Mouse (Mus musculus) MEL-GATA-1-ER (cell line): ENCODE data around the gene Cbr2.

ENCODE experiments used
- DNase-seq: peaks from one replicate; pipeline ENCODE4 v3.0.0-alpha.2; 2012; ENCODE audit warnings: low read depth; ENCODE audit errors: extremely low read depth

Cbr2 gene

GRCm38 (mm10) chr11:120731395-120731794 is 519 bp downstream of the Cbr2 start:
- no peak for DNase-seq

GRCm38 (mm10) chr11:120730331-120730870 is 1.5 kb downstream of the Cbr2 start:
- DNase-seq: no peak

- peak; percentile 53 for DNase-seq
Measured at GRCm38 (mm10) chr11:120729432-120730050, 2.4 kb downstream of the Cbr2 start.

DNA sequence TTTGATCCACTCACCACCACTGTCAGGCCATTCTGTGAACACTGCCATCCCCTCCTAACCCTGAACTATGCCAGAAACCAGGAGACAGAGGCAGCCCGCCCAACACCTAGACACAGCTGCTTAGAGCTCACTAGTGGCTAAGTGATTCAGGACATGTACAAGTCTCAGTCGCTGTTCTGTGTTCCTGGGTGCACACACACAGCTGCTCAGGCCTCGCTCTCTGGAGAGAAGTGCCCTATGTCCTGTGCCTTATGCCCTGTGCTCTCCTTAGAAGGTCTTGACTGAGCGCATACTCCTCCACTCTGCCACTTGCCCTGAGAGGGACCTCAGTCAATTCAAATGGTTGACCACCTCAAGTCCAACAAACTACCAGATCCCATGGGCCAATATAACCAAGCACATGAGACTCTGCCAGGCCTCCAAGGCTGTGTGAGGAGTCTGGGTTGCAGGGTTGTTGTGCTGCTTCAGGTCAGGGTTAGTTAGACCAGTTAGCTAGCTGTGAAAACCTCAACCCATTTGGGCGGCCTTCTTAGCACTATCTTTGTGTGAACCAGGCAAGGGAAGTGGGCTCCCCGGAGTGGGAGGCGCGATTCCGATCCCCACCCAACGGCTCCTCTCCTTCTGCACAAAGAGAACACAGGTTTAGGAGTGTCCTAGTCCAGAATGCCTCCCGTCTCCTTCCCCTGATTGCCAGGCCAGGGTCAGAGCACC is 3.2 kb downstream of the Cbr2 start:
- no peak for DNase-seq

- no peak for DNase-seq
Measured at GRCm38 (mm10) chr11:120727564-120727963, 4.3 kb downstream of the Cbr2 start.

DNA sequence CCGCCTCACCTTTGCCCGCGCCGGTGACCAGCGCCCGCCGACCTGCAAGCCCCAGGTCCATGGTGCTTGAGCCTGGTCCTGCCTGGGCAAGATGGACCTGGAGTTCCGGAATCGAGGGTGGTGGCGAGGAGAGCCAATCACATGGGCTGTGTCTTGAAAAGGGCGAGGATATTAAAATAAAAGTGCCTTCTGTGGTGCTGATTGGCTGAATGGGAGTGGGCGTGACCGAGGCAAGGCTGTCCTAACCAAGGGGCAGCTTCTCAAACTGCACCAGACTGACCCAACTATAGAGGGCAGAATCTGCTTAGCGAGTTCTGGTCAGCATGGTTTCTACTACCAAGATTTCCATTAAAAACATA is 4.8 kb downstream of the Cbr2 start, which contains the start of gene Dcxr:
TSS of gene Dcxr (minus strand) at position 113 of the 359 bp plus-strand sequence.
- peak; percentile 83 for DNase-seq

- no peak for DNase-seq
Measured at GRCm38 (mm10) chr11:120726243-120727168, 5.4 kb downstream of the Cbr2 start.

DNA sequence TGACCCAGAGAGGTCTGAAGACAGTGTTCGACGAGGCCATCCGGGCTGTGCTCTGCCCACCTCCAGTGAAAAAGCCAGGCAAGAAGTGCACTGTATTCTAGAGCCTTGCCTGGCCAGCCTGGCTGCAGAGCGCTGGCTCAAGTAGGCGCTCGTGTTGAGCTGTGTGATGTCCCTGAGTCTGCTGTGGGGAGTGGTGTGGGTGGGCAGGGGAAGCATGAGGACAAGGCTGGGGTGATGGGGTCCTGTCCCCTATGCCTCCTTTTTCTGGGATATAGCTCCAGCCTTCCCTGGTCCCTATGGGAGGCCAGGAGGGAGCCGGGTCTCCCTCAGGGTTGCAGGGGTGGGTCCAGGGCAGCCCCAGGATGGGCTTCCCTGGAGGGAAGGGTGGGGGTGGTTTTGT is 8.4 kb downstream of the Cbr2 start:
- DNase-seq: no peak

DNA sequence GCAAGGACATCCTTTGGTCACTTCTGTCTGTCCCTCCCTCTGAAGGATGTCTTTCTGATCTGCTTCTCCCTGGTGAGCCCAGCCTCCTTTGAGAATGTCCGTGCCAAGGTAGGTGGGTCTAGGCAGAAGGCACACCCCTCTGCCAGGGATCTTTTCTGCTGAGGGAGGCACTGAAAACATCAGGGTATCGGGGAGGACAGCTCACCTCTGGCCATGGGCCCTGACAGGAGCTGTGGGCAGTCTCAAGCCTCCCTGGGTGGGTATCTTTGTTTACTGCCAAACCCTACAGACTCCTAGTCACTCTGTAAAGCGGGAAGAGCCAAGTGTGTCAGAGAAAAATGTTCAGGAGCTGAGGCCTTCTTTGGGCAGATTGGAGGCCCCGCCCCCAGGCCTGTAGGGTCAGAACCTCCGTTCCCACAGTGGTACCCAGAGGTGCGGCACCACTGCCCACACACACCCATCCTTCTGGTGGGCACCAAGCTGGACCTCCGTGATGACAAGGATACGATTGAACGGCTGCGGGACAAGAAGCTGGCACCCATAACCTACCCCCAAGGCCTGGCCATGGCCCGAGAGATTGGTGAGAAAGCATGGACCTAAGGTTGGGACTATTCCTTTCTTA is 9.0 kb downstream of the Cbr2 start:
- no peak for DNase-seq

DNA sequence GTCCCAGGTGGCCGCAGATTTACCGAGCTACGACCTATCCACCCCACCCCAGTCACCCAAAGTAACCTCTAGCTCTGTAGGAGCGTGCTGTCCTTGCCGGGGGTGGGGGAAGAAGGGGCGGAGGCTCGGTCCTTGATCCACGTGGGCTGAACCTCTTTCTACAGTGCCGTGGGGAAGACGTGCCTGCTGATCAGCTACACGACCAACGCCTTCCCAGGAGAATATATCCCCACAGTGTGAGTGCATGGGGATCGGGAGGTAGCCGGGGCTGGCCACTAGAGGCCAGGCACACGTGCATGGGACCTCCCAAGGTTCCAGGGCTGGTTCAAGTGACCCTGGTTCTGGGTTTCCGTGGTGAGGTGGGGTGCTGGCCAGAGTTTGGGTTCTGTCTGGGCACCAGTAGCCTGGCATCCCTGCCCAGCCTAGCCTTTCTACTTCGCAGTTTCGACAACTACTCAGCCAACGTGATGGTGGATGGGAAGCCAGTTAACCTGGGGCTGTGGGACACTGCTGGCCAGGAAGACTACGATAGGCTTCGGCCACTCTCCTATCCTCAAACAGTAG is 9.8 kb downstream of the Cbr2 start:
- no peak for DNase-seq

GRCm38 (mm10) chr11:120721124-120722066 is 10.5 kb downstream of the Cbr2 start, which contains the start of gene Rac3:
Rac3 (plus strand) TSS chr11:120721470.
- no peak for DNase-seq

DNA sequence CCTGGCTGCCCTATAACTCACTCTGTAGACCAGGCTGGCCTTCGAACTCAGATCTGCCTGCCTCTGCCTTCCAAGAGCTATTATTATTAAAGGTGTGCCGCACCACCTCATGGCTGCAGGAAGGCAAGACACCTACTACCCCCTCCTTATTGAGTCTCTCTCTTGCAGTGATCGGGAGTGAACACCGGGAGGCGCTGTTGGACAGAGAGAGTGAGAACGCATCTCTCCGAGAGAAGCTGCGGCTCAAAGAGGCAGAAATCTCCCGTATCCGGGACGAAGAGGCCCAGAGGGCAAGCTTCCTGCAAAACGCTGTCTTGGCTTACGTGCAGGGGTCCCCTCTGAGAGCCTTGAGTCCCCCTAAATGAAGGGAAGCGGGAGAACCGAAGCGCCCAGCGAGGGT is 11.5 kb downstream of the Cbr2 start:
- DNase-seq: no peak

- DNase-seq: no peak
Measured at GRCm38 (mm10) chr11:120719841-120720376, 12.0 kb downstream of the Cbr2 start.

- no peak for DNase-seq
Measured at GRCm38 (mm10) chr11:120719242-120719641, 12.7 kb downstream of the Cbr2 start.

- no peak for DNase-seq
Measured at GRCm38 (mm10) chr11:120715131-120715530, 16.8 kb downstream of the Cbr2 start.

DNA sequence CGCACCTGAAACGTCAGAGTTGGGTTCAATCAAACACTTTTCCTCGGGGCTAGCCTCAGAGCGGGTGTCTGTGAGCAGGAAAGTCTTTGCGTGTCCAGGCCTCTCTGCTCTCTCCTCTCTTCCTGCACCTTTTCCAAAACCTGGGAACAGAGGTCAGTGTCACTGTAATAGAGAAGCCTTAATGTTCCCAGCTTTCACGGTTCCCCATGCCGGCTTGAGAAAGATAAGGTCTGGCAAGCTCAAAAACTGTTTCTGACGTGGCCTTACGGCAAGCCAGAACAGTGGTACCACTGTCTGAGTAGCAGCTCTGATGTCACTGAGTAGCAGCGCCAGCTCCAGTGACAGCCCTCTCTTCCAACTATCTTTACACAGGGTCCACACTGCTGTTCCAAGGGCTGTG is 17.4 kb downstream of the Cbr2 start:
- DNase-seq: no peak

GRCm38 (mm10) chr11:120713580-120714518 is 18.1 kb downstream of the Cbr2 start, which contains the start of the genes Cenpx and Lrrc45:
Cenpx (minus strand) TSS chr11:120713738.
Lrrc45 (plus strand) TSS chr11:120713925.
- DNase-seq: peak; percentile 98
